Comparison of ENCODE assay signal across 14 mouse cellular contexts in genomic region chr7:92463080-92463877, GRCm38 (mm10).
"Had no signal": no experiment of that assay in that cellular context is flagged by ENCODE, and none has a peak within 500 bp of the region (broad histone marks: within the 10 kb centered on the region; RNA-seq: fewer than 3 reads in every experiment).

No protein-coding gene starts in this region.

- H3K4me2 ChIP-seq: limb, embryonic 15.5 days; liver, embryonic 12.5 days; lung, embryonic 15.5 days; midbrain, embryonic 12.5 days; neural tube, embryonic 15.5 days; stomach, embryonic 15.5 days had no signal

- H3K27ac ChIP-seq: kidney, postnatal 0 days; limb, embryonic 15.5 days; liver, embryonic 12.5 days; lung, embryonic 15.5 days; midbrain, embryonic 12.5 days; neural tube, embryonic 15.5 days; stomach, embryonic 15.5 days had no signal

- H3K36me3 ChIP-seq: limb, embryonic 15.5 days; liver, embryonic 12.5 days; lung, embryonic 15.5 days; midbrain, embryonic 12.5 days; neural tube, embryonic 15.5 days; stomach, embryonic 15.5 days had no signal

- H3K4me1 ChIP-seq: limb, embryonic 15.5 days; liver, embryonic 12.5 days; lung, embryonic 15.5 days; neural tube, embryonic 15.5 days; stomach, embryonic 15.5 days had no signal

- H3K4me3 ChIP-seq: limb, embryonic 15.5 days; liver, embryonic 12.5 days; lung, embryonic 15.5 days; midbrain, embryonic 12.5 days; neural tube, embryonic 15.5 days; stomach, embryonic 15.5 days had no signal

- H3K9me3 ChIP-seq: limb, embryonic 15.5 days; liver, embryonic 12.5 days; lung, embryonic 15.5 days; midbrain, embryonic 12.5 days; neural tube, embryonic 15.5 days; stomach, embryonic 15.5 days had no signal

- H3K27me3 ChIP-seq: limb, embryonic 15.5 days; liver, embryonic 12.5 days; lung, embryonic 15.5 days; midbrain, embryonic 12.5 days; neural tube, embryonic 15.5 days; stomach, embryonic 15.5 days had no signal

- H3K9ac ChIP-seq: limb, embryonic 15.5 days; liver, embryonic 12.5 days; lung, embryonic 15.5 days; midbrain, embryonic 12.5 days; neural tube, embryonic 15.5 days; stomach, embryonic 15.5 days had no signal

- DNase-seq: kidney, adult 8-10 months; kidney, postnatal 36 days; right cerebral cortex, adult 18-20 months; right cerebral cortex, postnatal 25 days; thymus, postnatal 36 days had no signal

- ATAC-seq: intestine, postnatal 0 days; liver, embryonic 12.5 days; midbrain, embryonic 16.5 days had no signal
